In the genomic region with DNA sequence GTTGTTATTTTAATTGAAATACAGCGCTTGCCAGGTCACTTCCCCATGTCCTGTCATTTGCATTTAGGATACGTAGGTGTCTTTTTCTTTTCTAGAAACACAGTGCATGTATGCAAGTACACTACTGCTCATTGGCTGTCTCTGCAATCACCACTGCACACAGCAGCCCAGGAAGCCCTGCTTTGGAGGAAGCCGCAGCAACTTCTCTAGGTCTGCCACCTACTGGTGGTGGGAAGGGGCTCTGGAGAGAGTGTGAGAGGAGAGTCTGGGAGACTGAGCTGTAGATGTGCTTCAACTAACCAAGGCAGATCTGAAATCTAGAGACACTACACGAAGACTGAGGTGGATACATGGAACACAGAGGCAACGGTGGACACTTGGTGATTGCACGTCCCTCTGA, we compare ENCODE assay signal across 7 mouse cellular contexts.
DNase-seq lines count a peak whose midpoint lies in the region; ATAC-seq lines count a peak whose summit lies in the region.
"Not testable (repeated sequence)": the region's sequence is repeated elsewhere in the genome, so short reads cannot be mapped to it uniquely, and the experiment has no call there.

No protein-coding gene starts in this region.

- H3K9me3 ChIP-seq in embryonic facial prominence, embryonic 11.5 days (replicated peaks; ENCODE audit: control insufficient read depth, low read length); forebrain, embryonic 16.5 days (ENCODE audit: control insufficient read depth, low read length); heart, embryonic 14.5 days (ENCODE audit: control insufficient read depth, low read length); hindbrain, embryonic 15.5 days; kidney, embryonic 15.5 days (replicated peaks); neural tube, embryonic 14.5 days (ENCODE audit: control insufficient read depth, low read length): not testable (repeated sequence)

- ATAC-seq in embryonic facial prominence, embryonic 11.5 days (replicated peaks; ENCODE audit: insufficient number of reproducible peaks, low FRiP score, low TSS enrichment, low read depth), result 0 out of 2 replicates have a peak, but pooled peaks have one; percentile 34
- peak; percentile 39; the same call in 1 of the 2 replicates for ATAC-seq in forebrain, embryonic 16.5 days
- ATAC-seq in heart, embryonic 14.5 days (ENCODE audit: insufficient number of reproducible peaks, insufficient read depth, low FRiP score, low read depth), result 0 out of 2 replicates have a peak, but pooled peaks have one; percentile 68
- ATAC-seq in hindbrain, embryonic 15.5 days (ENCODE audit: low FRiP score, low read depth), result 0 out of 2 replicates have a peak, but pooled peaks have one; percentile 52
- 0 out of 2 replicates have a peak, but pooled peaks have one; percentile 76 for ATAC-seq in kidney, embryonic 15.5 days (replicated peaks; ENCODE audit: low FRiP score)
- peak; percentile 77 for ATAC-seq in megakaryocyte, adult 5-6 weeks (ENCODE audit: poor library complexity, severe bottlenecking)
- ATAC-seq in neural tube, embryonic 14.5 days (ENCODE audit: low read depth), result peak; percentile 68; the same call in 1 of the 2 replicates

- H3K36me3 ChIP-seq in embryonic facial prominence, embryonic 11.5 days (replicated peaks; ENCODE audit: control insufficient read depth, insufficient read depth, low read depth, low read length); forebrain, embryonic 16.5 days (ENCODE audit: control insufficient read depth, insufficient read depth); heart, embryonic 14.5 days (ENCODE audit: control insufficient read depth, insufficient read depth, low read length); hindbrain, embryonic 15.5 days; kidney, embryonic 15.5 days; neural tube, embryonic 14.5 days (ENCODE audit: control insufficient read depth, insufficient read depth, low read length): not testable (repeated sequence)

- H3K4me1 ChIP-seq in embryonic facial prominence, embryonic 11.5 days (ENCODE audit: control insufficient read depth, insufficient read depth, low read length); forebrain, embryonic 16.5 days (replicated peaks; ENCODE audit: control insufficient read depth, insufficient read depth, low read length); heart, embryonic 14.5 days (ENCODE audit: control insufficient read depth in 2 of 2, insufficient read depth in 2 of 2, low read length in 2 of 2); hindbrain, embryonic 15.5 days (replicated peaks); kidney, embryonic 15.5 days; neural tube, embryonic 14.5 days (ENCODE audit: control insufficient read depth, insufficient read depth, low read length): not testable (repeated sequence)

- not testable (repeated sequence) for H3K4me3 ChIP-seq in embryonic facial prominence, embryonic 11.5 days (ENCODE audit: low read depth, low read length); forebrain, embryonic 16.5 days (replicated peaks; ENCODE audit: low read length); heart, embryonic 14.5 days (ENCODE audit: control insufficient read depth in 1 of 2, insufficient read depth in 1 of 2, low read depth in 1 of 2, low read length in 2 of 2); hindbrain, embryonic 15.5 days; kidney, embryonic 15.5 days (replicated peaks); neural tube, embryonic 14.5 days (ENCODE audit: low read depth, low read length)

- DNase-seq in embryonic facial prominence, embryonic 11.5 days (ENCODE audit: low spot score), result not testable (repeated sequence)

- H3K4me2 ChIP-seq in embryonic facial prominence, embryonic 11.5 days (ENCODE audit: low read depth, low read length); forebrain, embryonic 16.5 days (ENCODE audit: low read length); heart, embryonic 14.5 days (ENCODE audit: low read length); hindbrain, embryonic 15.5 days; kidney, embryonic 15.5 days; neural tube, embryonic 14.5 days (ENCODE audit: low read depth, low read length): not testable (repeated sequence)

- H3K9ac ChIP-seq in embryonic facial prominence, embryonic 11.5 days (replicated peaks; ENCODE audit: low read length); forebrain, embryonic 16.5 days (replicated peaks; ENCODE audit: low read depth, low read length); heart, embryonic 14.5 days (ENCODE audit: low read length); hindbrain, embryonic 15.5 days; kidney, embryonic 15.5 days; neural tube, embryonic 14.5 days (replicated peaks; ENCODE audit: low read depth, low read length): not testable (repeated sequence)

- no CpG with 5 or more reads among the region's 6 CpGs for WGBS in embryonic facial prominence, embryonic 11.5 days
- WGBS in forebrain, embryonic 16.5 days, result no CpG with 5 or more reads among the region's 6 CpGs
- WGBS in heart, embryonic 14.5 days, result no CpG with 5 or more reads among the region's 6 CpGs
- WGBS in hindbrain, embryonic 15.5 days, result no CpG with 5 or more reads among the region's 6 CpGs
- no CpG with 5 or more reads among the region's 6 CpGs for WGBS in kidney, embryonic 15.5 days
- no CpG with 5 or more reads among the region's 6 CpGs for WGBS in neural tube, embryonic 14.5 days

- not testable (repeated sequence) for H3K27ac ChIP-seq in embryonic facial prominence, embryonic 11.5 days (replicated peaks; ENCODE audit: low read depth, low read length); forebrain, embryonic 16.5 days (ENCODE audit: low read length); heart, embryonic 14.5 days (replicated peaks in 1 of 2; ENCODE audit: control insufficient read depth in 1 of 2, insufficient read depth in 1 of 2, low read depth in 2 of 2, low read length in 2 of 2); hindbrain, embryonic 15.5 days (replicated peaks); kidney, embryonic 15.5 days; neural tube, embryonic 14.5 days (ENCODE audit: low read depth, low read length)

- not testable (repeated sequence) for H3K27me3 ChIP-seq in embryonic facial prominence, embryonic 11.5 days (ENCODE audit: control insufficient read depth, insufficient read depth, low read length); forebrain, embryonic 16.5 days (replicated peaks; ENCODE audit: control insufficient read depth, insufficient read depth, low read length); heart, embryonic 14.5 days (ENCODE audit: control insufficient read depth, insufficient read depth, low read length); hindbrain, embryonic 15.5 days; kidney, embryonic 15.5 days; neural tube, embryonic 14.5 days (ENCODE audit: control insufficient read depth, insufficient read depth, low read length)
